Mouse (Mus musculus): ENCODE results near the gene Nupl1.

Gene Nupl1

DNA sequence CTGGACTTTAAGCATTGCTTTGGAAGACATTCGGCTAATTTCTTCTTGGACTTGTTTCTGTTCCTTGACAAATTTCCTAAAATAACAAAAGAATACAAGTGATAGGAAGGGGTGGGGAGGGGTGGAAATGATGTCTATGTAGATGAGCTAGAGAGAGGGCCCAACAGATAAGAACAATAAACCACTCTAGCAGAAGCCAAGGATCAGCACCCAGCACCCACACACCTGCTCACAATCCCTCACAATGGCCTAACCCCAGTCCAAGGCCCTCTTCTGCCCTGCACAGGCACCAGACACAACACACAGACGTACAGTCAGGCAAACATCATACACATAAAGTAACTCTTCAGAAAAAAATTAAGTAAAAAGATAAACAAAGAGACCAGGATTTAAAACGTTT is 12.7 kb downstream of the Nupl1 start:
- no peak for DNase-seq (ENCODE audit: low spot score in 2 of 2)

DNA sequence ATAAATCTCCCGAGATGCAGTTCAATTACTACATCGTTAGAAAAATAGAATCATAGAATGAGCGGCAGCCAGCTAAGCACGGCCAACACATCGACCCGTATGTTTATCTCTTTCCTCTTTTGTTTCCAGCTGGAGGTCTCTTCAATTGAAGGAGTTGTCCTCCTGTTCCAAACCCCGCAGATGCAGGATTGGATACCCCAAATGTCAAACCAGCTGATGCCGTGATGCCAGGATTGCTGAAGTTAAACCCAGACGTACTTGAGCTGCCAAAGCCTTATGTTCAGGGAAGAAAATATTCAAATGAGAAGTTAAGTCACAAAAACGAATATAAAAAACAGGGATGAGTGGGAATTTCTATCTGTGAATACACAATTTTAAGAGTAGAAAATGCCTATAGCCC is 31.3 kb downstream of the Nupl1 start:
- DNase-seq (ENCODE audit: low spot score in 2 of 2) = no peak

DNA sequence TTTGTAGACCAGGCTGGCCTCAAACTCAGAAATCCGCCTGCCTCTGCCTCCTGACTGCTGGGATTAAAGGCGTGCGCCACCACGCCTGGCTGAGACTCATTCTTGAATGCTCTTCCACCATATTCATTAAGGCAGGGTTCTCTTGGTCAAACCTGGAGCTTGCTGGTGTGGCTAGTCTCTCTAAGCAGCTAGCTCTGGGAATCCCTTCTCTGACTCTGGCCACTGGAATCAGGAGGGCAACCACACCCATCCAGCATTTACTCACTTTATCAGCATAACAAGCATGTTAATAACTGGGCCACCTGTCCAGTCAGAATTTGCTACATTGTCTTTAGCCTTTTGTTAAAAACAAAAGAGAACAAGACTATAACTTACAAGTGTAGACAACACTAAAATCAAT is 33.6 kb downstream of the Nupl1 start:
- no peak for DNase-seq (ENCODE audit: low spot score in 2 of 2)

DNA sequence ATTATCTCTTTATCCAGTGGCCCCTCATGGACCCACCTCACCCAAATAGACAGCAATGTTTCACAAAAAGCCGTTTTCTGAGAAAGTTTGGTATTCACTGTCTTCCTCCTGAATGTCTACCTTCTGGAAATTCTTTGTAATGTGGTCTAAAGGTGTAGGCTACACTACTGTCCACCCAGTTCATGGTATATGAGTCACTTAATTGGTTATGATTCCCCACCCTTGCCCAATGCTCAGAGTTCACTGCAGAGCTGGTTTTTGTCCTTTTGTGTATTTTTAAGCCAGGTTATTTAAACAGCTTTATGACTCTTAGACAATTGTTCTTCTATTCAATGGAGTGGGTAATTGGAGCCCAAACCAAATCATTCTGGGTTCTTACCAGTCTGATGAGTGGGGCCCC is 35.1 kb downstream of the Nupl1 start:
- DNase-seq (ENCODE audit: low spot score in 2 of 2) = no peak

DNA sequence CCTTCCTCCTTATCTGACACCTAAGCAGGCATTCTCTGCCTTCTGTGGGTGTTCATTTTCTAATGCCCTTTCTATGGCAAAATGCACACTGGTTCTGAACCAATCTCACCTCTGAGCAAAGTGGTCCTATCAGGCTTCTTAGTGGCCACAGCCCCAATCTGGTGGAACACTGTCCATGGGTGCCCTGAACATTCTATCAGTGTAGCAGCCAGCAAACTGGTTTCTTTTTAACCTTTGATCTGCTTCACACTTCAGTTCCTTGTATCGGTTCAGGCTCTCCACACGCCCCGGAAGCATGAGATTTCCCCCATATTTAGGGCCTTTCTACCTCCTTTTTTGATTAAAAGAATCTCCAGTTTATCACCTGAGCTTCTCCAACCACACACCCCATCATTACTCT is 36.2 kb downstream of the Nupl1 start:
- DNase-seq (ENCODE audit: low spot score in 2 of 2) = no peak

DNA sequence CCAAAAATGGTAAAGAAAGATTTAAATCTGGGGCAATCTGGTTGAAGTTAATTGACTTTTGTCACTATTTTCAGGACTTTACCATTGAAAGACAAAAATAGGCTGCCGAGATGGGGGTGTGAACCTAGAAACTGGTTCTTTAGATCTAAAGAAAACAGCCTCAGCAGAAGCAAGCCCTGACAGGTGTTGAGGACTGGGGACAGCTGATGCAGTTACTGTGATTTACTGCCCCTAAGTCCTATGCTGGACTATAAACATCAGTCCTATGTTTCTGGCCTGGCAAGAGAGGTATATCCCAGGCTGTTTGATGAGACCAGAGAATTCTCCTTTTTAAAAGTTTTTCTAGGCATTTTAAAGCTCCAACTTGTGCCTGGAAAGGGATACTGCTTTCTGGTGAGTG is 37.2 kb downstream of the Nupl1 start:
- no peak for DNase-seq (ENCODE audit: low spot score in 2 of 2)

DNA sequence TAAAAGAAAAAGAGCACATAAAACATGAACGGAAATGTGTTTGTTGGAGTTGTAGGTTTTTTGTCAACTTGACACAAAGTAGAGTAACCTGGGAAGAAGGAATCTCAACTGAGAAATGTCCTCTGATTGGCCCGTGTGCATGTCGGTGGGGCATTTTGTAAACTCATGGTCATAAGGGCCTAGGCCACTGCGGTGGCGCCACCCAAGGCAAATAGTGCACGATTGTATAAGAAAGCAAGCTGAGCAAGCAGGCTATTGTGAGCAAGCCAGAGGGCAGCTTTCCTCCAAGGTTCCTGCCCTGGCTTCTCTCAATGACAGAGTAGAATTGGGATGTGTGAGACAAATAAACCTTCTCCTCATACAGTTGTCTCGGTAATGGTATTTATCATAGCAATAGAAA is 42.1 kb downstream of the Nupl1 start:
- no peak for DNase-seq (ENCODE audit: low spot score in 2 of 2)

DNA sequence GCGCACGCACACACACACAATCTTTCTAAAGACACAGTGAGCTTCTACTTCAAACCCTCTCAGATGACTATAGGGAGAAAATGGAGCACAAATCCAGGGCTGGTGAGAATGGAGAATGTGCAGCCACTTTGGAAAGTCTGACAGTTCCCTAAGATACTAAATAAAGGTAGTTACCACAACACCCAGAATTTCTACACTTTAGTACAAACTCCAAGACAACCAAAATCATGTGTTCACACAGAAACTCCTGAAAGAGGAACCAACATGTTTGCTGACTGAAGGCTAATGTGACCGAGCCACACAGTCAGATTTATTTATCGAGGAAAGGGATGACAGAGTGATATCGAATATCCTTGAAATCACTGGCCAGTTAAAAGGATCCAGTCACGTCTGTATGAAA is 46.2 kb downstream of the Nupl1 start:
- no peak for DNase-seq (ENCODE audit: low spot score in 2 of 2)

DNA sequence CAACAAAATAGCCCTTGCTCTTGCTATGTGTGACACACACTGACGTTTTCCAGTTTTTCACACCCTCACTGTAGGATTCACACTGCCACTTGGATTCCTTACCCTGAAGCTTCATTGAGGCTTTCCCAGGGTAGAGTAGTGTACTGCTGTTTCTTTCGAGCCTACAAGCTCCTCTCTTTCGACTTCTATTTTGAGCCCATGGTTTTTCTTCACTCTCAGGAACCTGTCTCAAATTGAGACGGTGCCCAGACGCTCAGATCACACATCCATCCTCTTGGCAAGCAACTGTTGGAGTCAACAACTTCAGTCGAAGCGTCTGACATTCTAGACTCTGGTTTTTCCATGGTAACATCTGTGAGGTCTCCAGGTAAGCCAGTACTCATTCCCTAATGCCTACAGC is 54.3 kb downstream of the Nupl1 start, which contains the start of gene Atp8a2:
Atp8a2 (minus strand) TSS at position 296 of the 400 bp plus-strand sequence.
- DNase-seq (ENCODE audit: low spot score in 2 of 2) = peak in 1 of 2 experiments; percentile 34

DNA sequence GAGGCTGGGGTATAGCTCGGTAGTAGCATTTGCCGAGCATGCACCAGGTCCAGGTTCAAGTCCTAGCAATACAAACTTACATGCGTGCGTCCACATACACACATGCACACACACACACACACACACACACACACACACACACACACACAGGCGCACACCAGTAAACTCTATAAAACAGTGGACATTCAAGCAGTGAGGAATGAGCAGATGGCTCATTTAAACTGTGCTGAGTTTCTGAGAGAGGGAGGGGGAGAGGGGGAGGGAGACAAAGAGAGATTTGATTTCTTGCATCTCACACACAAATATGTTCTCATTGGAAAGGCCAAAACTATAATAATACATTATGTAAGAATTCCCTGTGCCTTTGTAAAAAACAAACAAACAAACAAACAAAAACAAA is 55.2 kb downstream of the Nupl1 start:
- no peak for DNase-seq (ENCODE audit: low spot score in 2 of 2)

DNA sequence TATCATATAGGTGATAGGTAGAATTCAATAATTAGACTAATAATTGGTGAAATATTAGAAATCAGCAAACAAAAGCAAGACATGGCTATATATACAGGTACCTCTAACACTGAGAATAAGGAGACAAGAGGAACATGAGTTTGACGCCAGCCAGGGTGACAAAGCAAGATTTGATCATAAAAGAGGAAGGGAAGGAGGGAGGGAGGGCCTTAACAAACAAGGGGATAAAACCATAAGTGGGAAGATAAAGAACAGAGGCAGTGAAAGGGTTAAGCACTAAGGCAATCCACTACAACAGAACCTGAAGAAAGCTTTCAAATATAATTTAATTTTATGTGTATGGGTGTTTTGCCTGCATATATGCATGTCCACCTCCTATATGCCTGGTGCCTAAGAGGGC is 56.6 kb downstream of the Nupl1 start:
- no peak for DNase-seq (ENCODE audit: low spot score in 2 of 2)

DNA sequence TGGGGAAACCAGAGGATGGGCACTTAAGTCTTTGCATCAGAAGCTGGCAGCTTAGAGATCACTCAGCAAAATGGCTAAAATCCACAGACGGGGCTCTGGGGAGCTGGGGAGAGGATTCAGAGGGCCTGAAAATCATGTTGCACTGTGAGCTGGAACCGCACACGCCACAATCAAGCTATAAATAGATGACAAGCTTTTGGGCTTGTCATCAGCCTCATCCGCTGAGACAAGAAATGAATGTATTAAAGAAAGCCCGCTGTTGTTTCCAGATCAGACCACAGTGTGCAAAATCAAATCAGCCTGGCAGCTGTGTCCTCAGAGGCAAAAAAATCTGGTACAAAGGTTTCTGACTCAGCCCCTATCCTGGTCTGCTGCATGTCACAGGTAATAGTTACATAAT is 61.5 kb downstream of the Nupl1 start:
- DNase-seq (ENCODE audit: low spot score in 2 of 2) = no peak

DNA sequence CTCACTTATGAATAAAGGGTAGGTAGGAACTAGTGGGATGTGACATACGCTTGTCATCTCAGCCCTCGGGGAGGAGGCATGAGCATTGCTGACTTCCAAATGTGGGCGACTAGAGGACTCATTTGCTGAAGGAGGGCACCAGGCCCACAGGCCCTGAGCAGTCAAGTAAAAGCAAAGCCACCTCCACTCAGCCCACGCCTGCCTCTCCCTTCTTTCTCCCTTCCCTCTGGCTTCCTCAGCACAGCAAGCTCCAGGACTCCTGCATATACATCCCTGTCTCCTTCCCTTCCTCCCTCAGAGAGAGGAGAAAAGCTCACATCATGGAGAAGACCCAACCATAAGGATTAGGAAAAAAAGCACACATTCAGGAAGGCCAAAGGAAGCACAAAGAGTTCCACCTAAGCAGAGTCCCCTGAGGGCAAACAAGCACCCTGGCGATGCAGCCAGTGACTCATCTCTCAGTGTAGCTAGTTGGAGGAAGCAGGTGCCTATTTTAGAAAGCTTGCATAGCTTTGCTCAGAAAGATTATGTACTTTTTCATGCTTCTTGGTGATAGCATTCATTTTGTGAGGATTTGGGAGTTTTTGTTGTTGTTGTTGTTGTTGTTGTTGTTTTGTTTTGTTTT is 62.9 kb downstream of the Nupl1 start:
- DNase-seq (ENCODE audit: low spot score in 2 of 2) = peak; percentile 58 to 72

DNA sequence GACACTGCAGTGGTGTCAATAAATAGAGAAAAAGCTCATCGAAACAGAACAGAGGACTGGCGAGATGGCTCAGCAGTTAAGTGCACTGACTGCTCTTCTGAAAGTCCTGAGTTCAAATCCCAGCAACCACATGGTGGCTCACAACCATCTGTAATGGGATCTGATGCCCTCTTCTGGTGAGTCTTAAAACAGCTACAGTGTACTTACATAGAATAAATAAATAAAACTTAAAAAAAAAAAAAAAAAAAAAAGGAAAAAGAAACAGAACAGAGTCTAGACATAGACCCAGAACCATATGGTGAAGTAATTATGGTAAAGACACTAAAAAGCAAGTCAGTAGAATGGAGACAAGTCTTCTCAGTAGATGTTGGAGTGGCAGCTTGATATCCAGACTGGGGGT is 69.9 kb downstream of the Nupl1 start:
- no peak for DNase-seq (ENCODE audit: low spot score in 2 of 2)

DNA sequence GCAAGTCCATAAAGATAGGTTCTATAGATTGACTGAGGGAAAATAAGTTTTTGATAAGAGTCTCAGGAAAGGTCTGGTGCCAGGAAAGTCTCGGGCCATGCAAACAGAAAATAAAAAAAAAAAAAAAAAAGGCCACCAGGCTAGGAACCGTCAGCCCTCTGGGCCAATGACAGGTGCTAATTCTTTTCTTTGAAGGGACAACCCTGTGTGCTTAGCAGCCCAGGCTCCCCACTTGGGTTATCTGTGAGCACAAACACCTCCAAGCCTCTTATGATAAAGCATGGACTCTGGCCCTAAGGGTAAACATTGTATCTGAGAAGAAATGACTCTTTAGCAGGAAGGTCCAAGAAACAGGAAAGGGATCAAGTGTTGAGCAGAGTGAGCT is 72.7 kb downstream of the Nupl1 start:
- DNase-seq (ENCODE audit: low spot score in 2 of 2) = no peak

DNA sequence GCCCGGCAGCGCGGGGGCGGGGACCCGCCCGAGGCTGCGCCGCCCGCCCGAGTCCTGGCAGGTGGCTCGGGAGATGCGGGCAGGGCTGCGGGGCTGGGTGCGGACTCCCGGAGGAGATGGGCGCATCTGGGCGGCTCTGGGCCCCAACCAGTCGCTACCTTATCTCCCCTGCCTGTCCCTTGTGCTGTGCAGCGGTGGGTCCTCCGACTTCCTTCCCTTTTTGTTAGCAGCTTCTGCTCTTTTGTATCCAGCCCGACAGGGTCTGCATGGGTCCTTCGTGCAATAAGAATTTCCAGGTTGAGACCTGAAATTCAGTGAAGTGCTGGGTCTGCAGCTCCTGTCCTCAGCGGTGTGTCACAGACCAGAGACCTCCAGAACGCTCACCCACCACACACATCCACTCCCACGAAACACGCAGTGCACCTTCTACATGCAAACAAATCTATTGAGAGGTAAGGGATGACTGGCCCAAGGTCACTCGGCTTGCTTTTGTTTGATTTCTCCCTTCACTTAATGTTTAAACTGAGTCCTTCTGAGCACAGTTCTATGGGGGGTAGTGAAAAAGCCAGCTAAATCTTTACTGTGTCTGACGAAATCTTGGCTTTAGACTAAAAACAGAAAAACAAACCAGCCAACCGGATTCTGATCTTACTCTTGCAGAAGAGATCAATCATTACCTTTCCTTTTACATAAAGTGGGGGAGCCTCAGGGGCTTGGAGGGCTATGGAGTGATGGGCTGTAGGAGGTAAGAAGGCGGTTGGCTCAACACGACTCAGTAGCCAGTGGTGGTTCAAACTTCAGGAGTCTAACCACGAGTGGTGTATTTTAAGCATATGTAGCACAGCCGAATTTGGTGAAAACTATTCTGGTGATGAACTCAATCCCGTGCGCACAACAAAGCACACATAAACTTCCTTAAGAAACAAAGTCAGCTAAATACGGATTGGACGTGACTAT is 73.3 kb downstream of the Nupl1 start:
- peak; percentile 23 to 48 for DNase-seq (ENCODE audit: low spot score in 2 of 2)

DNA sequence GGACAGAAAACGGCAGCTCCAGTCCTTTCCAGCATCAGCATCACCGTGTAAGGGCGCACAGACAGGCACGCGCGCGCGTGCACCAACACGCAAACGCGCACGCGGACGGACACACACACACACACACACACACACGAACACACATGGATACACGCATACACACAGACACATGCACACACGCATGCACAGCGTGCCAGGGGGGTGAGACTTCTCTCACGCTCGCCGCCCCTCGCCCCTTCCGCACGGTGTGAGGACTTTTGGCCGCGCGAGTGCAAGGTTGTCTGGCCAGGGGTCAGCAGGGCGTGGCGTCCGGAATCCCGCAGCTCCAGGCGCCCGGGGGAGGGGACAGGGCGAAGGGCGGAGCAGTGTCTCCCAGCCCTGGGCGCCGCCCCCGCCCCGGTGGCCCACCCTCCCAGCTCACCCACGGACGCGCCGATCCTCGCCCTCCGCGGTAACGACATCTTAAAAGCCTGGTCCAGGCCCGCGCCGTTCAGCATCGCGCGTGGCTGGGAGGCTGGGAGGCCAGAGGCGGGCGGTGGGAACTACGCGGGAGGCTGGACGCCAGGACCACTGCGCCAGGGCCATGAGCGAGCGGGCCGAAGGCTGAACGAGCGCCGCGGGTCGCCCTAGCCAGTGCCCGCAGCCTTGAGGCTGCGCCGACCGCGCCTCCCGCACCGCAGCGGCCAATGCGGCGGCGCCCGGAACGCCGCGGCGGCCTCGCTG is 74.2 kb downstream of the Nupl1 start:
- peak; percentile 75 to 76 for DNase-seq (ENCODE audit: low spot score in 2 of 2)

DNA sequence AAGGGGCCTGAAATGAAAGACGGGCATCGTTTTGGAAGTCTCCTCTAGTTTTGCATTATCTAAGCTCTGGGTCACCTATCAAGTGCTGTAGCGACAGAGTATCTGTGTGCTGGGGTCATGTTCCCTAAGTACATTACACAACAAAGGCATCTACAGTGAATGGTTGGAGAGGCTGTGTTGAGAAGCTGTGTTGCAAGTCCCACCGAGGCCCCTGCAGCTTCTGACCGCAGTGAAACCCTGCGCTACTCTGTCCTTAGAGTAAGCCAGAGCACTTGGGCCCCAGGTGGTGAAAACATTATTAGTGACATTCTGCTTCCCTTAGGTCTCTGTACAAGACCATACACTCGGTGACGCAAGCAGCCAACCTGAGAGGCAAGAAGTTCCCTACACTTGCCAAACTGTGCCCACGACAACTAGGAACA is 74.8 kb downstream of the Nupl1 start:
- no peak for DNase-seq (ENCODE audit: low spot score in 2 of 2)

DNA sequence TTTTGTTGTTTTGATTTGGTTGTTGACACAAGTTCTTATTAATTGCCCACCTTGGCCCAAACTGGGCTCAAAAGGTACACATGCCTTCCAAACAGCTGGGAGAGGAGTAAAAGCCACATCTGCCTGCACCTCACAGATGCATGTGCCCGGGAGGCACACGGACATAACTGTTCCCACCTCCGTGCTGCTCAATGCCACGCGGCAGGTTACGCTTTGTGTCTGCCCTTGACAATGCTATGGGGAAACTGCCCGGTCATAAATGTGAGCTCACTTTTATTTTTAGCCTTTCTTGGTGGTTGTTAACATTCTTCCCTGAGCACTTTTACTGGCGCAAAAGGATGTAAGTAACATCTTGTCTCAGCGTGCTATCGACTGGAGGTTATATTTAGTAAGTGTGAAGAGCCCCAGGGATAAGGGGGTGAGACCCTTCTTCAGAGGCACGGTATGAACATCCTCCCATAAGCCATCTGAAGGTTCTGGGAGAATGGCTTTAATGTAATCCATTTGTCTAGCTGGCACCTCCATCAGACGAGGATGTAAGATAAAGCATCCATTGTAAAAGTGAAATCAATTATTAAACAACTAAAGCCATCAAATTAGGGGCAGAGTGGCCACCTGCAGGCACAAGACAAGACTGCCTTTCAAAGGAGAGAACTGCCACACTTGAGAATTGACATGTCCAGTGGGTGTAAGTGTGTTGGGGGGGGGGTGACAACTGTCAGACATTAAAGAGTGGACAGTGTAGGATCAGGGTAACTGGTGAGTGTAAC is 78.8 kb downstream of the Nupl1 start:
- no peak for DNase-seq (ENCODE audit: low spot score in 2 of 2)

DNA sequence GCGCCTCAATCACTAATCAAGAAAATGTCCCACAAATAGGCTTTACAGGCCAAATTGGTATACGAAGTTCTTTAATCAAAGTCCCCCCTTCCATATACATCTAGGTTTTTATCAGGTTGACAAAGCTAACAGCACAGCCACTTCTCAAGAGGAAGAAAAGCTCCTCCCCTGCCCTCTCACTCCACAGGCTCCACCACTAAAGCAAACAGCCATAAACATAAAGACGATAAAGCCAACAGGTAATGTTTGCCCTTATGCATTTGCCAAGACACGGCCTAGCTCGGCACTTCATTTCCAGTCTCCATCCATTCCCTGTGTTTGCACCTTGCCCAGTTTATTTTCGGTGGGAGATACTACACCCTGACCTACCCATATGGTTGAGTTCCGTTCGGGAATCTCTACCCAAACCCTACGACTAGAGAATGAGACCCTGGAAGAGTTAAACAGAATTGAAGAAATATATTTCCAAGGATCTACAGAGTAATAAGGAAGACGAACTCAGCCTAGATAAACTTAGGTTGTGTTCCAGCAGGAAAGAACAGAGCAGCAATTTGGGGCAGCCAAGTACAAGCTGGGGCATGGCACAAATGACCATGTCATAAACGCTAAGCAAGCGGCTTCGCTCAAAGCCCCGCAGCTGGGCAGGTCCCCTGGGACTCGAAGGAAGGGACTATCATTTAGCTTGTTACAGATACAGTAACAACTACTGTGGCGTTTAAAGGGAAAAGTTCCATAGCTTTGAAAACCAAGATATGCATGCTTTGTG is 80.2 kb downstream of the Nupl1 start:
- no peak for DNase-seq (ENCODE audit: low spot score in 2 of 2)

DNA sequence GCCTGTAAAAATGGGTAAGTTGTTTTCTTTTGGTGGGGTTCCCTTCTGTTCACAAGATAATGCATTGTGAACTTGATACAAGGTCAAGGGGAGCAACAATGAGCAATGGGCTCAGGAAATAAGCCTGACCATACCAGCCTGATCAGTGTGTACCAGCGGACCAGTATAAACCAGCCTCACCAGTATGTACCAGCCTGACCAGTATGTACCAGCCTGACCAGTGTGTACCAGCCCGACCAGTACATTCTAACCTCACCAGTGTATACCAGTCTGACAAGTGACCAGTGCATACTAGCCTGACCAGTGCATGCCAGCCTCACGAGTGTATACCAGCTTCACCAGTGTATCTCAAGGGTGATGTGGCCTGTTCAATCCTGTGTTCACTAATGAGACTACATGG is 87.9 kb downstream of the Nupl1 start:
- no peak for DNase-seq (ENCODE audit: low spot score in 2 of 2)
